Mouse (Mus musculus): ENCODE data around the gene Crhr2.

The Crhr2 gene

DNA sequence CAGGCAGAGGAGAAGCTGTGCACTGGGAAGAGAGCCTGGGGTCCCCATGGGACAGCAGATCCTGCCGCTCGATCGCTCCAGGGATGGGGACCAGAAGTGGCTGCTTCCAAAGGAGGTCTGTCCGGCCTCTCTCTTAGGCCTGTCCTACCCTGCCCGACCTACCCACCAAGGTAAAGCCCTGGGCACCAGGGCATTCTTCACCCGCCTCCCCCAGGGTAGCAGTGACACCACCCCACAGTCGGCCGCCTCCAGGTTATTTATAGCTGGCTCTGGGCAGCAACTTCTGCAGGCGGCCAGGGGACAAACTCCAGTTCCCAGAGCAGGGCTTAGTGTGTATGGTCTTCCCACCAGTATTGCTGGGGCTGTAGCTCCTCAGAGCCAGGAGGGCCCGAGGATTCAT lies at the start of gene Crhr2:
Gene Crhr2 (minus strand): TSS at position 223 of the 400 bp plus-strand sequence.
- DNase-seq (ENCODE audit: low read depth, low spot score) = no peak

DNA sequence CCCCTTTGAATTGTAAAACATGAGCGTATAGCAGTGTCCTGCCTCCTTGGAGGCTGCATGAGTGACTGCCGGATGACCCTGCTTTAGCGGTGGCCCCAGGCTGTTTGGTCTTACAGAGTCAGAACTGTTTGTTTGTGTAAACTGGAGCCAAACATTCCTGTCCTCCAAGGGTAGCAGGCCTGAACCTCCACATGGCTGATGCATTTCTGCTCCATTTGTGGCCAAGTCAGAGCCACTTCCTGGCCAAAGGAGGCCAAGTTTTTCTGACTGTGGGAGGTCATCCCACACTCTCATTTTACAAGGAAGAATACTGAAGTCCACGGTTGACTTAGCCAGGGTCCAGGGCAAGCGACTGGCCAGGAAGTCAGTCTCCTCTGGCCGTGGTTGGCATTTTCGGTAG lies 46.7 kb upstream of the Crhr2 start:
- peak; percentile 73 for DNase-seq (ENCODE audit: low read depth, low spot score)

DNA sequence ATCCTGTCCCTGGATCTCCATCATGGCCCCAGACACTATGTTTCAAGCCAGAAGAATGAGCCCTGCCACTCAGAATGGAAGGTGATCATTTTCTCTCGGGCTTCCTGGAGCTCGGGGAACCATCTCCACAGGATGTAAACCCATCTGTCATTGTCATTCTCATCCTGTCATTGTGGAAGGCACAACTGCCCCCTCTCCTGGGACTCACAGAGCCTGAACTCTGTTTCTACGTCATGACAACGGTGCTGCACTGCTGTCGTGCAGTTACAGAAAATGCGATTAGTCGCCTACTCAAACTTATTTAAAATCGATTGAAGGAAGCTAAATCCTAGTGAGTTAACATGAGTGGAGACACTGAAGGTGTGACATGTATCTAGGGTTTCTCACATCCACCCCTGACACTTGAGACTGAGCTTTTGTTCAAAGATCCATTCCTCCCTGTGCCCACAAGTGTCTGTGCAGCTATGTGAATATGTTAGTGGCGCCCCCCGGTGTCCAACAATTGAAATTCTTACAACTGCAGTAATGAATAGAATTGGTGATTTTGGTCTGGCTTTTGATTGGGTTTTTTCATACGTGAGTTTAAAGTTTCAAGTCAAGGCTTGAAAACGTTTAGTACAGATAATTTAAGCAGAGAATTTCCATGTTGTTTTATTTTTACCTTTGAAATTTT lies 44.4 kb upstream of the Crhr2 start:
- DNase-seq (ENCODE audit: low read depth, low spot score) = peak; percentile 38

DNA sequence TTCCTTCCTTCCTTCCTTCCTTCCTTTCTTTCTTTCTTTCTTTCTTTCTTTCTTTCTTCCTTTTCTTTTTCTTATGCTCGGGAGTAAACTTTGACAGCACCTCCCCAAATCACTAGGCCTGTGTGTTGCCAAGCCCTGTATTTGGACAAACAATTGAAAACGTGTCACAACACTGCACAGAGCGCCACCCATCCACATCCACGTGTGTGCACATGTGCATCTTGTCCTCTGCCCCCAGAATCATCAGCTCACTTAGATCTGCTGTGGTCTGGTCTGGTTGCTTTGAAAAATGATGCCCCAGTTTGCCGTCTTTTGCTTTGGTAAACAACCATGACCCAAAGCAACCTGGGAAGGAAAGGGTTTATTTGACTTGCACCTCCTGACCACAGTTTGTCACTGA lies 43.1 kb upstream of the Crhr2 start:
- DNase-seq (ENCODE audit: low read depth, low spot score) = no peak

DNA sequence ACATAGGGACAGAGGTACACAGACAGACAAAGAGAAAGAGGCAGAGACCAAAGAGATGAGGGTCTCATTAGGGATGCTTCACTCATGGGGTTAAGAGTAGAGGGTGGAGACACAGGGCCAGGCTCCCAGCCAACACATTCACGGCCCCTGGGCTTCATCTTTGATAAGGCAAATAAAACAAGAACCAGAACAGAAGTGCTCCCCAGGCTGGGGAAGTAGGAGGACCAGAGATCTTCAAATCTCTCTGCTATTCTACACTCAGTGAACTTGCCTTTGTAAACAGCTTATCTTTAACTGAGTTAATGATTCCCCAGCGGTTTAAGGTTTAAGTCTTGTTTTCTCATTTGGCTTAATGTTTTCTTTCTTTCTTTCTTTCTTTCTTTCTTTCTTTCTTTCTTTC lies 42.6 kb upstream of the Crhr2 start:
- no peak for DNase-seq (ENCODE audit: low read depth, low spot score)

DNA sequence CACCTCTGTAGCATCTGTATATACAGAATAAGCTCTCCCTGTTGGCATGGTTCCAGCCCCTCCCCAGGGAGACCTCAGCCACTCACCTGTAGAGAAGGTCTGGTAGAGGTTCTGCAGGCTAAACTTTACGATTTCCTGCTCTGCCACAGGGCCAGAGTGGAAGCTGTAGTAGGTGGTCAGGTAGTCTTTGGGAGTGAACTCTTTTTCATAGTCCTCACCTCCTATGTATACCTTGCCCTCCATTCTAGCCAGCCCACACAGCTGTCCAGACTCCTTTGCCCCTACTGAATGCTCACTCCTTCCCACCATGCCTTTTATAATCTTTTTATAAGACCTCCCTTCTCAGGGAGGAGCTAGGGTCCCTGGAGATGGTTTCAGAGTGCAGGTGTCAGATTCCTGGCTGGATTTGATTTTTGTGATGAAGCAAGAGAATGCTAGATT lies 41.9 kb upstream of the Crhr2 start, which contains the start of gene Inmt:
Gene Inmt (minus strand): TSS at position 303 of the 441 bp plus-strand sequence.
- DNase-seq (ENCODE audit: low read depth, low spot score) = no peak

DNA sequence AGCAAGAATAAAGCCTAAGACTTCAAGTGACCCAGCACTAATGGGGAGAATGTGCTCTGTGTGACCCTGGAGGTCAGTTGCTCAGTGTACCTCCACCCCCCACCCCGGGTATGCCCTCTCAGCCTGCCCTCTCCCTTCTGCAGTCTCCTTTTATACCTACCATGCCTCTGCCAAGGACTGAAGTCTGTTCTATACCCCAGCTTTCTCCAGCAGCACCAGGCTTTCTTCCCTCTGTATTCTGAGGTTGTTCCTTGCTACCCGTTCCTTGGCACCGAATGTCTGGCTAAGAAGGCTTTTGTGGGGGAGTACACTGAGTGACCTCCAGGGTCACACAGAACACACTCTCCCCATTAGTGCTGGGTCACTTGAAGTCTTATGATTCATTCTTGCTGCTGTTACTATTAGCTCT lies 41.1 kb upstream of the Crhr2 start:
- no peak for DNase-seq (ENCODE audit: low read depth, low spot score)

DNA sequence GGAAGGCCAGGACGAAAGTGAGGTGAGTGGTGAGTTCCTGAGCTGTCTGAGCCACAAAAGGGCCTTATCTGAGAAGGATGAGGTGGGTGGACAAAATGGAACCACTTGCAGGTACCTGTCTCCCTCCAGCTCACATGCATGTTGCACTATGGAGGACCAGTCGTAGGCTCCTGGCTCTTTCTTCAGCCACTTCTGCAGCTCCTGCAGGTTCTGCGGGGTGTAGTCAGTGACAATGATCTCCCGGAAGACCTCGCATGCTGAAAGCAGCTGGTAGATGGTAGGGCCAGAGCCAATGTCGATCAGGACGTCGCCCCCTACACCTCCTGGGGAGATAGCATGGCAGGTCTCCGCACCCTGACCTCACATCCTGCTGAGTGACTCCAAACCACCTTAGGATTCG lies 40.4 kb upstream of the Crhr2 start:
- DNase-seq (ENCODE audit: low read depth, low spot score) = no peak

DNA sequence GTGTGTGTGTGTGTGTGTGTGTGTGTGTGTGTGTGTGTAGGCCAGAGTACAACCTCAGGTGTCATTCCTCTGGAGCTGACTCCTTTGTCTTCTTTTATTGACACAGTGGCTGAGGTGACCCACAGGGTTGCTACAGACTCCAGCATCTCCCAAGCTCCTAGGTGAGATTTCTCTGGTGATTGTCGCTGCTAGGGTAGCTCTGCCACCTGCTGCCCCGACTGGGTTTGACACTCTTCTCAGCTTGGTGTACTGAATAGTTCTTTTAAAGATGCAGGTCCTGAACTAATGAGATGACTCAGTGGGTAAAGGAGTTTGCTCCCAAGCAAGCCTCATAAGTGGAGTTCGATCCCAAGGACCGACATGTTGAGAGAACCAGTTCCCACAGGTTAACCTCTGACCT lies 38.8 kb upstream of the Crhr2 start:
- DNase-seq (ENCODE audit: low read depth, low spot score) = peak; percentile 36

DNA sequence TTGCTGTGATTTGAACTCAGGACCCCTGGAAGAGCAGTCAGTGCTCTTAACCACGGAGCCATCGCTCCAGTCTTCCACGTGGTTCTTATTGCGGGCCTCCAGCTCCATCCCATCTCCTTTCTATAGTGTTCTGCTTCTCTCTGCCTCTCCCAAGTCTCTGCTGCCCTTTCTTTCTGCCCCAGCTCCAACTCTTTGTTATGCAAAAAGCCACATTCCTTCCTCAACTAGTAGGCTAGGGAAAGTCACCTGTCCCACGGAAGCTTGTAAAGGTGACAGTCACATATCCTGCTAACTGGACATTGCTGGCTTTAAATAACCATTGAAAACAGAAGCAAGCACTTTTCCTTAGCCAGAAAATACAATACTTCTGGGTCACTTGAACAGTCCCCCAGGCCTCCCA lies 37.0 kb upstream of the Crhr2 start:
- no peak for DNase-seq (ENCODE audit: low read depth, low spot score)

DNA sequence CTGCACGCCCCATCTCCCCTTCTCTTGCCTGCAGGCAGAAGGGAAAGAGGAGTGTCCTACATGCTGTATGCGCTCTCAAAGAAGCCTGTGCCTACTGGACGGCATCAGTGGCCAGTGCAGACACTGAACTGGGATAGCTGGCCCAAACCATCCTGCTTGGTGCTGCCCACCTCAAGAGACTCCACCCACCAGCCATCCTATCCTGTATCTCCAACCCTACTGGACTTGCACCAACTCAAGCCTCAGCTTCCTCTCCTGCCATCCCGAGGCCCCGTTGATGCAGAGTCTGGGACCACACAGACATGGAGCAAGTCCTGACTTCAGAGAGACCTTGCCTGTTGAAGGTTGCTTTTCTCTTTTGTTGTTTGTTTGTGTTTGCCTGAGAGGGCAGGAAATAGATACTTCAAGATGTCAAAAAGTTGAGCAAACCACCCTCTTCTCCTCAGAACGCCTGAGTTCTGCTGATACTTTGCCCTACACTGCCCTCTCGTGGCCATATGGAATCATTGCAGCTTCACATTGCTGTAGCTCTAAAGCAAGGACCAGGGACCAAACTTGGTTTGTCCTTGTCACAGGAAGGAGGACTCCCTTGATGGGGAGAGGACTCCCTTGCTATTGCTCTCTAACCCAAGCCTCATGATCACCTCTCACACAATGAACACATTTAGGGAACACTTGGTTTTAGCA lies 34.1 kb upstream of the Crhr2 start:
- DNase-seq (ENCODE audit: low read depth, low spot score) = peak; percentile 91

DNA sequence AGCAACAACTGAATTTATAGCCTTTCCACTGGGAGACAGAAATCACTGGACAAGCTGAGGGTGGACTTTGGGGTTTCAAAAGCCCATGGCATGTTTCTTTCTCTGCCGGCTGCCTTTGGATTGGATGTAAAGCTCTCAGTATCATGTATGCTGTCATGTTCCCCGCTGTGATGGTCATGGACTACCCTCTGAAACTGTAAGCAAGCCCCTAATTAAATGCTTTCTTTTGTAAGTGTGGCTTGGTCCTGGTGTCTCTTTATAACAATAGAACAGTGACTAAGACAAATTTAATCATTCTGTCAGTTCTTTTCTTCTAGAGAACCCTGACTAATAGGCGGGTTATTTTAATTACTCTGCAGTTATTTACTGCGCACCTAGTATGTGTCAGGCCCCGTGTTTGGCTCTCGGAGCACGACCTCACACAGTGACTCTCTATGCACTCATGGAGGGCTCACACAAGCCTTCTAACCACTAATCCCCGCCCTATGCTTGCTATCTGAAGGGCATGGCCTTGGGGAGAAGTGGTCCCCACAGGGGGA lies 30.3 kb upstream of the Crhr2 start:
- DNase-seq (ENCODE audit: low read depth, low spot score) = no peak

DNA sequence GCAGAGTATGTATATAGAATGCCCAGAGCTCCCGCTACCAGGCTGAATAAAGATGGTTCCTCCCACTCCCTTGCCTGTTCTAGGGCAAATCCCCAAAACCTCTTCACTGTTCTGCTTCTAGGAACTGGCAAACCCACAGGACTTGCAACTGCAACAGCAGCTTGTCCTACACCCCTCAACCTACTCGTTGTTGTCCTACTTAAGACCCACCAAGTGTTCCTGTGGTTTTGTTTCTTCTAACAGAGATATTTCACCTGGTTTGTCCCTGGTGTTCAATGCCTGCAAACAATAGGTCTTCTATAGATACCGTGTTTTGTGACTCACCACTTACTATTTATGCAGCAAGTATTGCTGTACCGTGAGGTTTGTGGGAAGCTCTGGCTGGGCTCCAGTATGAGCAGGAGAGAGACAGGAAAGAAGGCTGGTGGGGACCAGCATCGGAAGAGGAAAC lies 28.5 kb upstream of the Crhr2 start:
- DNase-seq (ENCODE audit: low read depth, low spot score) = peak; percentile 76

DNA sequence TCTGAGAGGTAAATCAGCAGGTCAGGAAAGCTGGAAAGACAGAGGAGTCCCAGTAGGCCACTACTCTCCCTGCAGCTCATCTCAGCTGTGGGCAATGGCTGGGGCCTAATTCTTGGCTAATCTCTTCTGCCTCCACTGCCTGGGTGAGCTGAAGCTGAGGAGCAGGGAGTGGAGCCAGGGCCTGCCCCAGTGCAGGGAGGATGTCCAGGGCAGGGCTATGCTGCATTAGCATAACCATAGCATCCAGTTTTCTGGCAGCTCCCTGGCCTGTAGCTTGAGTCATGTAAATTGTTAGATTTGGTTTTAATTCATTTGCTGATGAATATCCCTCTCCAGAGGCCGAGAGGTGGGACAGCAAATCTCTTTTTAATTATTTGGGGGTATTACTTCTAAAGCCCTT lies 26.4 kb upstream of the Crhr2 start:
- no peak for DNase-seq (ENCODE audit: low read depth, low spot score)

DNA sequence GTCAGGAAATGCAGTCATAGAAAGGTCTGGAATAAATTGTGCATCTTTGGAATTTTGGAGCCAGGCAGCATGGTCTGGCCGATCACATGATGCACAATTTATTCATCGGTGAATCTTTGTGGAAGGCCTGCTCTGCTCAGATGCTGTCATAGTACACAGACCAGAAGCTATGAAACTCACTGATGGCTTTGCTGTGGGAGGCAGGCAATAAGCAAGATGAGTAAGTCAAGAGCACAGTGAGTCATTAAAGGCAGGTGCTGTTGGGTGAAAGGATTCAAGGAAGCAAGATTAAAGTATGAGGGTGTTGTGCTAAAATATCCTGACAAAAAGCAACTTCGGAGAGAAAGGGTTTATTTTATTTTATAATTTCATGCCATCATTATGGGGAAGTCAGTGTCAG lies 19.4 kb upstream of the Crhr2 start:
- DNase-seq (ENCODE audit: low read depth, low spot score) = no peak

DNA sequence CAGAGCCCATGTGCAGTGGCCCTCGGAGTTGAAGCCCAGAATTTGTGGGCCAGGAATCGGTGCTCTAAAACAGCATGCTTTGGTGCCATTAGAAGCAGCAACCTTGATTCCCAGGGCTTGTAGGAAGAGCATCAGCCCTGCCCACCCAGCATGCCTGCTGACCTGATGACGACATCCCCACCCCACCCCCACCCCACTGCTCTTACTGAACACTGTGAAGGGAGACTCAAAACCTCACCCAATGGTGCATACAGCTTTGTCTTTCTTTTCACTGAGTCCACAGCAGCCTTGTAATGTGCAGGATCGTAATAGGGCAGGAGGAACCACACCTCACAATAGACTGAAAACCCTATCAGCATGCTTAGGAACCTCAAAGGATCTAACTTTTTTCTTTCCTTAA lies 13.3 kb upstream of the Crhr2 start:
- no peak for DNase-seq (ENCODE audit: low read depth, low spot score)

DNA sequence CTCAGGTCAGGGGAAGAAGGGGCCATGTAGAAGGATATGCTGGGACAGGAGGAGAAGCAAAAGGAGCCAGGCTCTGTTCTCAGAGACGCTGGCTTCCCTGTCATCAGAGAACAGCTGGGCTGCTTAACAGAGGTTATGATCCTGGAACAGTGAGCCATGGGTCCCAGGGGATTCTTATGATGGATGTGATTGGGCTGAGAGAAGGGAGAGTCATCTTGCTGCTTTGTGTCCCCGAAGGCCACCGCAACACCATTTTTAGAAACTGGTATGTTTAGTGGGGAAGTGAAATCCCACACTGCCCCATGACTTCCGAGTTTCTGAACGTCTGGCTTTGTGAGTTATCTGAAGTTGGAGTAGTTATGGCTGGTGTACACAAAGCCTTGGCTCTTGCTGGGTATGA lies 12.5 kb upstream of the Crhr2 start:
- DNase-seq (ENCODE audit: low read depth, low spot score) = no peak

DNA sequence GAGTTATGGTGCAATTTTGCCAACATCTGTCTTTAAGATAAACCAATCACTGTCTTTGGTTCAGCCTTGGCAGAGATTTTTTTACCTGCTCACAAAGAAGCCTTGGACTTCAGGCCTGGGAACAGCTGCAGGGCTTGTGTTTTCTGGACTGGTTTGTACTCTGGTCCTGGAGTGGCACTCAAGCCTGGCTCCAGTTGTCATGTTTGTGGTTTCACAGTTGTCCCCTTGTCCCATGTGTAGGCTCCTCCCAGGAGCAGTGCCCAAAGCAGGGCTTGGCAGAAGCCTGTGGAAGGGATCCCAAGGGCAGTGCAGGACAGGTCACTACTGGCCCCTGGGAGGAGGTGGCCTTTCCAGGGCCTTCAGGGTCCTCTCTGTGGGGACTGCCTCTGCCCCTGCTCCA lies 5.5 kb upstream of the Crhr2 start:
- no peak for DNase-seq (ENCODE audit: low read depth, low spot score)

DNA sequence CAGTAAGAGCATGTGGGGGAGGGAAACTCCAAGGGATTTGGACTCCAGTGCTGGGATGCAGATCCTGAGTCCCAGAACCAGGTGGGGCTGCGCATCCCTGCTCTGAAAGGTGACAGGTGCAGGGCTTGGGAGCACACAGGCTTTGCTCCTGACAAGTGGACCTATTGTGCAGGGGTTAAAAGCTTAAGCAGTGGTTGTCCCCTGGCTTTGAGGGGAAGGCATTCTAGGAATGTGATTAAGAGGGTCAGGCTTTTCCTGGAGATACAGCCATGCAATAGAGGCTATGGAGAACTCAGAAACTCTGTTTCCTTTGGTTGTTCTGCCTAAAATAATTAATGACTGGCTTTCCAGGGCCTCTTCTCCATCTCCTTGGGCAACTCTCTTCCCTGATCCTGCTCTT lies 609 bp upstream of the Crhr2 start:
- DNase-seq (ENCODE audit: low read depth, low spot score) = no peak

DNA sequence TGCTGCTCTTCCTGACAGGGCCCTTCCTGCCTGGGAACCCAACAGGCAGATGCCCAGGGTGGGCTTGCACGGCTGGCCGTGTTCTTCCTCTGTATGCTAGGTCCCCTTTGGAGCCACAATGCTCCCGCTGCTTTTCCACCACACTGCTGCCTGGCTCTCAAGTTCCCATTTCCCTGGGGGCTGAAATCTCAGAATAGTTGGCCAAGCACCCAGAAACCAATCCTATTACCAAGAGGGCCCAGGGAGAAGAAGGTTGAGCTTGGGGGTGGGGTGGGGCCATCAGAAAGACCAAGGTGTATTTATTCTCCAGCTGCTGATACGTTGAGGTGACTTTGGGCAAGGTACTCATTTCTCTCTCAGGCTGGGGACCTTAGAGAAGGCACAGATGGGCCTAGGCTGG lies 1.5 kb downstream of the Crhr2 start:
- no peak for DNase-seq (ENCODE audit: low read depth, low spot score)

DNA sequence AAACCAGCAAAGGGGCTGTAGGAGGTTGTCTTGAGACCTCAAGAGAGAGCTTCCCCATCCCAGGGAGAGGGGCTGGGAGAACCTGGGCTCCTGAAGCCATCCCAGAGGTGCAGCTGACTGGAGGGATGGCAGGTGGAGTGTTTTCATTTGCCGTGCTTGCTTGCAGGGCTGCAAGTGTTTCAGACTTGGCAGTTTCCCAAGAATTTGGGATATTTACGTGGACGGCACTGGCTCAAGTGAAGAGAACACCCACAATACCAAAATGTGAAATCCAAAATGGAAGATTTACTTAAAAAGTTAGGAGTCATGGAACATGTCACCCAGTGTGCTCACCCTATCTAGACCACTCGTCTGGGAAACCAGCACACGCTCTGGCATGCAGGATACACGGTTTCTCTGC lies 2.2 kb downstream of the Crhr2 start:
- peak; percentile 21 for DNase-seq (ENCODE audit: low read depth, low spot score)

DNA sequence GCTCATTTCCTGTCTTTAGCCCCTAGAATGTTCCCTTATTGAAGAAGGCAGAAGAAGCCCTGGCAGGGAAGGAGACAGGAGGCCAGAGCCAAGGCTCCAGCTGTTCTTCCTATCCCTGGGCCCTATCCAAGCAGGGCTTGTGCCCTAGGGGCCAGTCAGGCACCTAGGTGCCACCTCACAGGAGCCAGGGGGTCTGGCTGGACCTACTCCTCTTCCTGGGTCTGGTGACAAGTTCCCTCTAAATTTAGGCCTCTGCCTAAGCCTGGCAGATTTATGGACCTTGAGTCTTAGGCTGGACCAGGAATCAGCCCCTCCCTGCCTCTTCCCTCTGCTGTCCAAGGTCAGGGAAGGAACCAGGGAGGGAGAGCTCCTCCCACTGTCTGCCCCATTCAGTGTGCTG lies 4.4 kb downstream of the Crhr2 start:
- no peak for DNase-seq (ENCODE audit: low read depth, low spot score)

DNA sequence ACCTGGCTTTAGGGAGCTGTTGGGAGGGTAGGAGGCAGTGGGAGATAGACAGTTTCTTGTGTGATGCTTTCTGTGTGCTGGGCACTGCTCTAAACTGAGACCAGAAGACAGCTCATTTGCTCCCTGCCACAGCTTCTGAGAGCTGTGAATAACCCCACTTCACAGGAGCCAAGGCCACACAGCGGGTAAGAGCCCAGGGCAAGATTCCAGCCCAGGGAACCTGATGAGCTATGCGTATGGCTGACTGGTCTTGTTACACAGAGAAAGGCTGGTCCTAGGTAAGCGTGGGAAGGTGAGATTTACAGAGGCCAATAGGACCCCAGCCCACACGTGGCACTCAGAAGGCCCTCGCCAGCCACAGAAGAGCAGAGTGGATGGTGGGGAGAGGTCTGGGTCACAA lies 6.2 kb downstream of the Crhr2 start:
- no peak for DNase-seq (ENCODE audit: low read depth, low spot score)

All from 3T3-L1 (cell line).